Mouse (Mus musculus) adrenal gland, postnatal 0 days (tissue): ENCODE measurements around the gene Epha8. TPM values are rescaled to one million over a fixed set of nuclear protein-coding genes. Genes with fewer than 3 reads are reported as not detected.

Experiments used
- polyA plus RNA-seq: library from polyadenylated mRNA; unstranded; fragments of >200 nt; fragmentation: Nextera tagmentation; extraction: Ambion mirVana; gene quantifications from 2 replicates; pipeline ENCODE4 v1.2.1, GENCODE M21; 2015

Gene Epha8
- polyA plus RNA-seq: 0.13 and 0.17 TPM in 2 replicates

GRCm38 (mm10) chr4:136956751-136957446, at the start of gene Epha8:
Epha8 (minus strand) TSS chr4:136956816.

GRCm38 (mm10) chr4:136898637-136899036, 58.0 kb downstream of the Epha8 start, which contains the start of gene C1qa:
C1qa (minus strand) TSS chr4:136898803.

GRCm38 (mm10) chr4:136892811-136893210, 63.8 kb downstream of the Epha8 start, which contains the start of gene C1qc:
C1qc (minus strand) TSS chr4:136893065.

DNA sequence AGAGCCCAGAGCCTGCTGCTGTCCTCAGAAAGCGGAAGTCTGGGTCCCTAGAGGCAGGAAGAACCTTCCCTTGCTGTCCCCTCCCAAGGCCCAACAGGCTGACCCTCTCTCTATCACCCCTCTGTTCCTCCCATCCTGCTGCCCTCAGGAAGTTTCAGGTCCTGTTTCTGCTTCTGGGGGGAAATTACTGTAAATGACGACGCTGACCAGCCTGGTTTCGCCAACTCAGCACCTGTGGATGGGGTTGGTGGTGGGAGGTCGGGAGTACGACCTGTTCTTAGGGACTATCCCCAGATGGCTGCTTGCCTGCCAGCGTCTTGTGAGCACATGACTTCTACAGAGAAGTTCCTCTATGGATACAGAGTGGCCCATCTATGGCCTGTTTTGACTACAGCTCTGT, 70.5 kb downstream of the Epha8 start, which contains the start of gene C1qb:
Gene C1qb (minus strand): TSS at position 87 of the 400 bp plus-strand sequence.

Other genes with a start within 250 kb of the Epha8 start
- 4.3 and 4.6 TPM in 2 replicates for gene Ephb2, start 120.8 kb downstream of the Epha8 start, polyA plus RNA-seq
- 195 and 262 TPM in 2 replicates for gene C1qb, start 70.6 kb downstream of the Epha8 start, polyA plus RNA-seq
- gene C1qc, start 63.8 kb downstream of the Epha8 start, polyA plus RNA-seq: 110 and 126 TPM in 2 replicates
- gene C1qa, start 58.0 kb downstream of the Epha8 start, polyA plus RNA-seq: 111 and 126 TPM in 2 replicates
- gene Zbtb40, start 92.0 kb upstream of the Epha8 start, polyA plus RNA-seq: 1.2 TPM in 2 replicates